15 mouse cellular contexts compared by ENCODE assay signal in genomic region chr15:26688472-26689104, GRCm38 (mm10).
"Had no signal": no experiment of that assay in that cellular context is flagged by ENCODE, and none has a peak within 500 bp of the region (broad histone marks: within the 10 kb centered on the region; RNA-seq: fewer than 3 reads in every experiment).

No protein-coding gene starts in this region.

- H3K9me3 ChIP-seq: kidney, embryonic 15.5 days; limb, embryonic 12.5 days; liver, embryonic 13.5 days; lung, embryonic 15.5 days; stomach, embryonic 15.5 days had no signal

- ATAC-seq: intestine, embryonic 16.5 days; liver, postnatal 0 days had no signal

- H3K27ac ChIP-seq: kidney, embryonic 15.5 days; limb, embryonic 12.5 days; liver, embryonic 13.5 days; lung, embryonic 15.5 days; stomach, embryonic 15.5 days had no signal

- DNase-seq: kidney, adult 2 months; kidney, postnatal 14 days; layer of hippocampus, postnatal 36 days; liver; liver, embryonic 13.5 days; liver, postnatal 0 days; lung, postnatal 14 days; retina, postnatal 1 day; right cerebral cortex, postnatal 4 days; thymus, postnatal 36 days had no signal

- H3K4me1 ChIP-seq: limb, embryonic 12.5 days; liver, embryonic 13.5 days; stomach, embryonic 15.5 days had no signal

- H3K36me3 ChIP-seq: kidney, embryonic 15.5 days; limb, embryonic 12.5 days; liver, embryonic 13.5 days; lung, embryonic 15.5 days; stomach, embryonic 15.5 days had no signal

- H3K4me2 ChIP-seq: kidney, embryonic 15.5 days; limb, embryonic 12.5 days; liver, embryonic 13.5 days; lung, embryonic 15.5 days; stomach, embryonic 15.5 days had no signal

- H3K9ac ChIP-seq: kidney, embryonic 15.5 days; limb, embryonic 12.5 days; liver, embryonic 13.5 days; liver, postnatal 0 days; lung, embryonic 15.5 days; stomach, embryonic 15.5 days had no signal

- H3K4me3 ChIP-seq: kidney, embryonic 15.5 days; limb, embryonic 12.5 days; liver, embryonic 13.5 days; lung, embryonic 15.5 days; stomach, embryonic 15.5 days had no signal

- H3K27me3 ChIP-seq: kidney, embryonic 15.5 days; limb, embryonic 12.5 days; liver, embryonic 13.5 days; lung, embryonic 15.5 days; stomach, embryonic 15.5 days had no signal
